Mouse (Mus musculus): Measurements from ENCODE around the gene Macf1. TPM values are rescaled to one million over a fixed set of nuclear protein-coding genes. Genes with fewer than 3 reads are reported as not detected.

The Macf1 gene
- 100 to 1,000 TPM; 225 to 255 TPM for total RNA-seq (2021)

DNA sequence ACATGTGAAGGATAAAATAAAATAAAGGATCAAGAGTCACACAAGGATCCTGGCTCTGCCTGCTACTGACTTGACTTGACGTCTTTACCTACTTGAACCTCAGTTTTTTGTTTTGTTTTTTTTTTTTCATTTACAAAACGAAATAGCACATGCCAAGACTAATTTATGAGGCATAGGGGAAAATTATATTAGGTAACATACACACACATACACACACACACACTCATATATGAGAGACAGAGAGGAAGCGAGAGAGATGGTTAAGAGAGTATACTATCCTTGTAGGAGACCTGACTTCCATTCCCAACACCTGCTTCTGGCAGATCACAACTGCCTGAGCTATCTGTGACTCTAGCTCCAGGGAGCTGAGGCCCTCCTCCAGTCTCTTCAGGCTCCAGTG, at the start of gene Macf1:
Gene Macf1 (minus strand): TSS at position 101 of the 400 bp plus-strand sequence.
- DNase-seq = no peak

- no peak for DNase-seq
Observed at GRCm38 (mm10) chr4:123733532-123733931, 49.4 kb upstream of the Macf1 start.

DNA sequence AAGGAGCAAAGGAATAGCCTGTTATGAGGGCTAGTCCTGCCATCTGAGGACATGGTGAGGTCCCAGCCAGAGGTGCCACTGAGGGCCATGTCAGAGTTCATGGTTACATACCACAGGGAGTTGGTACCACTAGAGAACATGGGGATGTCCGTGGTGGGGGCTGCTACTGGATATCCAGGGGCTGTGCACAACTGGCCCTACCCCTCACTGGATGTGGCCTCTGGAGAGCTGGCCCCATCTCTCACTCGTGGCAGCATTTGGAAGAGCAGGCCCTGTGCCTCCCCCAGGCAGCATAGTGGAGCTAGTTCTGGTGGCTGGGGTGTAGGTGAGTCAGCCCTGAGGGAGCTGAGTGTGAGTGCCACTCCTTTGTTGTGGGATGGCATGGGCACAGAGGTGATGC, 48.8 kb upstream of the Macf1 start:
- DNase-seq = no peak

DNA sequence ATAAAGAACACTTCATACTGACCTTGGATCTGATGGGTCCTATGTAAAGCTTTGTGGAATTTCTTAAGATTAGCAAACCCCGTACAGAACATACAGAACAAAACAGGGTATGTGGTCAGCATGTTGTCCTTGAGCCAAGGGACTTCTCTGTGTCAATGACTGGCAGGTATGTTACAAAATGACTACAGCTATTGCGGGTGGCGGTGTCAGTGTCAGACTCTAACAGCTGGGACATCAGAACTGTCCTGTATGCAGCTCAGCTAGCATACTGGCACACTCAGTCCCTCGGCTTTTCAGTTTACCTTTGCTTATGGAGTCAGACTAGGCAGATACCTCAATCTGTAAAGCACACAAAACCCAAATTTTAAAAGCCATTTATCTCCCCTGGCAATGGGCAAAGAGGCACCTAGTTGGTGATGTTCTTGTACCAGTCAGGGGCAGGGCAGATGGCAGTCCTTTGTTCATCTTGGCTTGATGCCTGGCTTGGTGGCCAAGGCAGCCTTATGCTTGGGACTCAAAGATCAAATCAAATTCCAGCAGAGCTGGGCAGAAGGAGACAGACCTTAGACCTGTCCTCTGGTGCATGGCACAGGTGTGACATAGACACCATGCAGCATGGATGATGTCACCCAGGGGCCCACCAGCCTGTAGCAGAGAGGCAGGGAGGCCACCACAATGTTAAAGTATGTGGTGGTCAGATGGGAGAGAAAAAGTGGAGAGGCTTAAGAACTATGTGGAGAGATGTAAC, 48.2 kb upstream of the Macf1 start:
- DNase-seq = no peak

- no peak for DNase-seq
Observed at GRCm38 (mm10) chr4:123721761-123722160, 37.6 kb upstream of the Macf1 start.

- no peak for DNase-seq
Observed at GRCm38 (mm10) chr4:123718434-123718780, 34.2 kb upstream of the Macf1 start.

- peak; percentile 94 to 95 for DNase-seq
Observed at GRCm38 (mm10) chr4:123717574-123718433, 33.6 kb upstream of the Macf1 start, which contains the start of gene Ndufs5. Gene Ndufs5 (minus strand): TSS chr4:123718202.

DNA sequence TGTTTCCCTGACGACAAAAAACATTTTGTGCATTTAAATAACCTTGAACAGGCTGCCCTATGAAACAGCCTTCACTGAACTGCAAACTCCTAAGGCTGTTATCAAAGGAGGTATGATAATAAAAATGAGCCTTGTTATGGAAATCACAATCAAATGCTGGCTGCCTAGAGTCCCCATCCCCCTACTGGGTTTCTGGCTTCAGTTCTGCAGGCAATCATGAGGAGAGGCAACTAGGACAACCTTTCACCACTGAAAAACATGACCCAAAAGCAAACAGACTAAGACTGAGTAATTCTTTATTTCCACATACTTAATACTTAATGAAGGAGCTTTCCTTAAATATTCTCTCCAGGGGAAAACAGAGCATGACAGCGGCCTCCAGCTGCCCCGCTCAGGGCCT, 28.3 kb upstream of the Macf1 start:
- DNase-seq = no peak

DNA sequence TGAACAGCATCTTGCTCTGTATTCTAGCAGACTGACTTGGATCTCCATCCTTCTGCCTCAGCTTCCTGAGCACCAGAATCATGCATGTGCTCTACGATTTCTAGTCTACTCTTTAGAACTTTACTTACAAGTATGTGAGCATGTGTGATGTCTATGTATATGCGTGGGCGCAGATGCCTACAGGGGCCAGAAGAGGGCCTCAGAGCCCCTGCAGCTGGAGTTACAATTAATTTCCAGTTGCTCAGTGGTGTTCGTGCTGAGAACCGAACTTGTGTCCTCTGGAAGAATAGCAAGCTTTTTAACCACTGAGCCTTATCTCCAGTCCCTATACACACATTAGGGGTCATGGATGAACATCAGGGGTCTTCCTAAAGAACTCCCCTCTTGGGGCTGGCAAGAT, 23.2 kb upstream of the Macf1 start:
- DNase-seq = no peak

DNA sequence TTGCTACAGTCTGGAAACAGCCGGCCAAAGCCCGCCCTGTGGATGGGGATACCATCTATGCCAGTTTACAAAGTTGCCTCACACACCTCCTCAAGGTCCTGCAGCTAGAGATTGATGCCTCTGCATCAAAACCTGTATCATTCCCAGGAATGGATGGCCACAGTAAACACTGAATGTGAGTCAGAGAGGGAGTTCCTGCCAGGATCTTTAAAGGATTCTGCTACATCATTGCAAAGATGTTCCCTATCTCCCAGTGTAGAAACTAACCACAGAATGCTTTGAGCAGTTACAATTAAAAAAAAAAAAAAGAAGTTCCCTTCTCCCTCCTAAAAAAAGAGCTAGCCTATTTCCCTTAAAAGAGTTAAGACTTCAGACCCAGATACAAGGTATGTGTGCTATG, 21.2 kb upstream of the Macf1 start:
- no peak for DNase-seq

GRCm38 (mm10) chr4:123693384-123693783, 9.2 kb upstream of the Macf1 start:
- DNase-seq = no peak

- DNase-seq = no peak
Observed at GRCm38 (mm10) chr4:123692071-123692470, 7.9 kb upstream of the Macf1 start.

DNA sequence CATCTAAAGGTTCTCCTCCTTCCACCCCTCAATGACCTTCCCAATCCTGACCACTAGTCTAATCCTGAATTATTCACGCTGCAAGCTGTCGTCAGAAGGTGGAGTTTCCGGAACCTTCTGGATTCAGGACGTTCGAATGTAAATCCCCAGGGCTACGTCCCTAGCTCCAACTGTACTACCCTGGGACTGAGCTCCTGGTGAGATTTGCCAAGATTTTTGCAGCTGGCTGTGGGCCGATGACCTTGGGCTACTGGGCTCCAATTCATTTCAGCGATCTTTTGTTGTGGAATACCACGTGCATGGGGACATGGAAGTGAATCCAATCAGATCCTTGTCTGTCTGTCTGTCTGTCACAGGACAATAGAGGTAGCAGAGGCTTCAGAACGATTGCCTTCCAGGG, 6.2 kb upstream of the Macf1 start:
- DNase-seq = no peak

DNA sequence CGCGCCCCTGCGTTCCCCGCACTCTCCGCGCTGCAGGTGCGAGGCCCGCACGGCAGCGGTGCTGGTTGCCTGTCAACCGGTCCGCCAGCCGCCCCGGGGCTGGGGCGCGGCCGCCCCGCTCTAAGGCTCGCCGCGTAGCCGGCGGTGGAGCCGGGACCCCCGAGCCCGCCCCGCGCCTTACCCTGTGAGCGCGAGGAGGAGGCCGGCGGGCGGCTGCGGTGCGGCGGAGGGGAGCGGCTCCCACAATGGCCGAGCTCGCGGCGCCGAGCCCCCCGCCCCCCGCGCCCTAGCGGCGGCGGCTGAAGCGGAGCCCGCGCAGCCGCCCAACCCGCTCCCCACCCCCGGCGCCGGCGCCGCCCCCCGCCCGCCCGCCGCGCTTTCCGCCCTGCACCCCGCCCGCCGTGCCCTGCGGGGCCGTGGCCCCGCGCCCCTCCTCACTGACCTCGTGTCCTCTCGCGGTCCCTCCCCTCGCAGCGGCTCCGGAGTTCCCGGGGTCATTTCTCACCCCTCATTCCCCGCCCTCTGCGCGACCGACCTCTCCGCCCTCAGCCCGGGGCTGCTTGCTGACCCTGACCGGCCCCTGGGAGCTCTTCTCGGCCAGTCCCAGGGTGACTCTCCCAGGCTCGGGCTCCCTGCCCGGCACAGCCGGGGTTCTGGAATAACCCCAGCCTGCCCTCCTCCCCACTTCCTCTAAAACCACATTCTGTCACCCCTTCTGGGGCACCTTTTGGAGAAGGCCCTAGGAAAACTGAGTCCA, 3.0 kb upstream of the Macf1 start:
- DNase-seq = peak in 1 of 2 experiments; percentile 48

DNA sequence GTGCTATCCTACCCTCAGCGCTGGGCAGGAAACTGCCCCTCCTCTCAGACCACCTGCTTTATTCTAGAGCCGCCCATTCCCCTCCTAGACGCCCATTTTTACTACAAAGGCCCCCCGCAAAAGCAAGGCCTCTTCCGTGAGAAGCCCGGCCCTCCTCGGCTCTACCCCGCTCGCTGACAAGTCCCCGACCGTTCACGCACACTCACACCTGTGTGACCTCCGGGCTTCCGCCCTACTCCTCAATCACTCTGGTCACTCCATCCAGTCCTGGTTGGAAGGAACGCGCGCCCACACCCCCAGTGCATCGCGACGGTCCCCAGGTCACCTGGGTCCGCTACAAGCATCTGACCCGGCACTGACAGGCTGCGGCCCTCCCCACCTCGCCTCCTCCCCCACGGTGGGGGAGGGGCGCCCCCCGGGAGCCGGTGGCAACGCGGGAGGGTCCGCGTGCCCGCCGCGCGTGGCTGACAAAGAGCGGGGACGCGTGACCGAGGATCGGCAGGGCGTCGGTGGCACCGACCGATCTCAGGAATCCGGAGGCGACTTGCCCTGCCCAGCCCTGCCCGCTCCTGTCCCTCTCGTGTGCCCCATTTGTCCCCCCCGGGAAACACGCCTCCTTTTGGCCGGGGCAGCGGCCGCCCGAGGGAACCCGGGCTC, 2.3 kb upstream of the Macf1 start:
- DNase-seq = no peak

DNA sequence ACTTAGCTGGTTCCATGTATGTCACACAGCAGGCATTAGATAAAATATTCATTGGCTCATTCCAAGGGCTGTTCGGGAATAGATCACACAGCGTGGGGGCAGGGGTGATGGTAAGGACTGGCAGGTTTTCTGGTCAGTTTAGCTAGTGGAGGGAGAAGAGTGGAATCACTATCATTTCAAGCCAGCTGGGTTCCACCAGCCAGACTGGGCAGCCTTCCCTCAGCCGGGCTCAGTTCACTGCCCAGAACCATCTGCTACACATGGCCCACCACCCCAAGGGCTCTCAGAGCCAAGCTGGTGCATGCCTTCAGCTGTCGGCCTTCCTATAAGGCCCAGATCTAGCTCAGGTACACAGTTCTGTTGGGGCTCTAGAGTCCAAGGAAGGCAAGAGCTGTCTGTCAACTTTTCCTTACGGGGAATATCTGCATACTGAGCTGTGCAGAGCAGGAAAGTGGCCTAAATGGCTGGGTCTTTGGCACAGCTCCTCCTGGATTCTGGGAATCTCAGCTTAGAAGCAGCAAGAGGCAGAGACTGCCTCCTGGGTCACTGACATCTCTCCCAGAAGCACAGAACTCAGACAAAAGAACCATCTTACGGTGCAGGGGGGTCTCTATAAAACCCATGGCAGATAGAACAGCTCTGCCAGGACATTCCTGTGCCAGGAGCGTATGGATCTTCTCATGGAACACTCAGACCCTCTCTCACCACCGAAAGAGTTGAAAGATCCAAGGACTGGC, 1.5 kb upstream of the Macf1 start:
- DNase-seq = peak in 1 of 2 experiments; percentile 53

DNA sequence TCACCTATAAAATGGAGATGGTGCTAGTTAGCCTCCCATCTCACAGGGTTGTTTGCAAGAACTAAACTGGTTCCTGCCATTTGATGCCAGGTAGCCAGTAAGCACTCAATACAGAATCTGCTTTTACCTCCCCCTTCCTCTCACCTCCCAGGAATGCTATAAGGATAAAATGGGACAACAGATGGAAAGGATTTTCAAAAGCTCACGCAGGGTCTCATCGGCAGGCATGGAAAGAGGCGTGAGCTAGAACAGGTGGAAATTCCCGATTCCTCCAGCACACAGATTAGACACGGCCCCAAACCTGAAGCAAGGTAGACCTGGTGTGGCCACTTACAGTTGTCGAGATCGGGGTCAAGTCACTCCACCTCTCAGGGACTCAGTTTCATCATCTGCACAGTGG, 886 bp upstream of the Macf1 start:
- DNase-seq = no peak

DNA sequence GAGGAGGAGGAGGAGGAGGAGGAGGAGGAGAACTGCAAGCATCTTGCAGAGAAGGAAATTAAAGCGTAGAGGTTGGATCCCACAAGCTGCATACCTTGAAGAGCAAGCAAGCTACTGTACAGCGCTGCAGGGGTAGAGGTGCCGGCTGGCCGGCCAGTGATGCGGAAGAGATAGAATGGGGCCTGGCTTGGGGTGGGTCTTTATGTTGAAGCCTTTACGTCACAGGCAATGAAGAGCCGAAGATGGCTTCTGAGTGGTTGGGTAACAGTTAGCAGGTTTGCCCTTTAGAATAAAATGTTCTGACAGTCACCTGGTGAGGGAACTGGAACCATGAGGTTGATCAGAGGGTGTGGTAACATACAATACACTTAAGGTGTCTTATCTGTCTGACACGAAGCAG, 1.9 kb downstream of the Macf1 start:
- DNase-seq = no peak

GRCm38 (mm10) chr4:123680962-123681361, 3.2 kb downstream of the Macf1 start:
- DNase-seq = no peak

GRCm38 (mm10) chr4:123677060-123677804, 6.9 kb downstream of the Macf1 start:
- DNase-seq = peak in 1 of 2 experiments; percentile 56

- no peak for DNase-seq
Observed at GRCm38 (mm10) chr4:123670598-123670997, 13.6 kb downstream of the Macf1 start.

Data from layer of hippocampus, postnatal 36 days (tissue).